Comparison of ENCODE assay signal across 35 mouse cellular contexts in genomic region chr12:70164741-70165140, GRCm38 (mm10). TPM values are rescaled to one million over a fixed set of nuclear protein-coding genes. Genes with fewer than 3 reads are reported as not detected.
"Had no signal": no experiment of that assay in that cellular context is flagged by ENCODE, and none has a peak within 500 bp of the region (broad histone marks: within the 10 kb centered on the region; RNA-seq: fewer than 3 reads in every experiment).

No protein-coding gene starts in this region.

- H3K4me3 ChIP-seq: embryonic facial prominence, embryonic 10.5 days; embryonic facial prominence, embryonic 12.5 days; embryonic facial prominence, embryonic 13.5 days; embryonic facial prominence, embryonic 15.5 days; erythroblast, embryonic 14.5 days; forebrain, embryonic 10.5 days; forebrain, embryonic 12.5 days; forebrain, embryonic 13.5 days; forebrain, embryonic 15.5 days; gastrocnemius, adult 2 months; heart, adult 2 months had no signal

- DNase-seq: cerebellum, adult 2 months; cerebellum, adult 8-10 months; cerebellum, adult 9-10 months; cerebellum, adult 9-11 months; cerebellum, postnatal 10 days; cerebellum, postnatal 14 days; cerebellum, postnatal 25 days; cerebellum, postnatal 36 days; embryo, embryonic 11 days; forebrain, postnatal 0 days; gastrocnemius, adult 2 months; gastrocnemius, postnatal 10 days; gastrocnemius, postnatal 14 days; gastrocnemius, postnatal 25 days; gastrocnemius, postnatal 36 days; heart, adult 18-20 months; heart, adult 2 months had no signal

- H3K4me2 ChIP-seq: embryonic facial prominence, embryonic 12.5 days; embryonic facial prominence, embryonic 13.5 days; embryonic facial prominence, embryonic 15.5 days; forebrain, embryonic 12.5 days; forebrain, embryonic 13.5 days; forebrain, embryonic 15.5 days had no signal

- H3K36me3 ChIP-seq: embryonic facial prominence, embryonic 10.5 days; embryonic facial prominence, embryonic 12.5 days; embryonic facial prominence, embryonic 13.5 days; embryonic facial prominence, embryonic 15.5 days; forebrain, embryonic 10.5 days; forebrain, embryonic 12.5 days; forebrain, embryonic 15.5 days had no signal

- H3K27me3 ChIP-seq: embryonic facial prominence, embryonic 12.5 days; embryonic facial prominence, embryonic 13.5 days; embryonic facial prominence, embryonic 15.5 days; forebrain, embryonic 12.5 days; forebrain, embryonic 13.5 days; forebrain, embryonic 15.5 days had no signal

- H3K9ac ChIP-seq: embryonic facial prominence, embryonic 12.5 days; embryonic facial prominence, embryonic 13.5 days; embryonic facial prominence, embryonic 15.5 days; forebrain, embryonic 12.5 days; forebrain, embryonic 13.5 days; forebrain, embryonic 15.5 days; forebrain, postnatal 0 days had no signal

- H3K4me1 ChIP-seq: embryonic facial prominence, embryonic 12.5 days; embryonic facial prominence, embryonic 15.5 days; forebrain, embryonic 10.5 days; forebrain, embryonic 12.5 days; forebrain, embryonic 13.5 days; forebrain, embryonic 15.5 days had no signal

- ATAC-seq: forebrain, embryonic 13.5 days; forebrain, embryonic 14.5 days; forebrain, embryonic 15.5 days; forebrain, embryonic 16.5 days; forebrain, postnatal 0 days had no signal

- H3K27ac ChIP-seq: embryonic facial prominence, embryonic 10.5 days; embryonic facial prominence, embryonic 12.5 days; embryonic facial prominence, embryonic 13.5 days; embryonic facial prominence, embryonic 15.5 days; forebrain, embryonic 10.5 days; forebrain, embryonic 12.5 days; forebrain, embryonic 13.5 days; forebrain, embryonic 15.5 days; gastrocnemius, adult 2 months; heart, adult 2 months had no signal

- H3K9me3 ChIP-seq: embryonic facial prominence, embryonic 10.5 days; embryonic facial prominence, embryonic 12.5 days; embryonic facial prominence, embryonic 13.5 days; embryonic facial prominence, embryonic 15.5 days; forebrain, embryonic 10.5 days; forebrain, embryonic 12.5 days; forebrain, embryonic 13.5 days; forebrain, embryonic 15.5 days had no signal

RNA-seq across cellular contexts. Expression of gene Abhd12b, which starts 10.8 kb away (rescaled TPM):
- total RNA-seq: common myeloid progenitor, adult 5-6 weeks; forebrain, postnatal 0 days; gastrocnemius, adult 18-20 months; gastrocnemius, adult 2 months; gastrocnemius, adult 8-10 months; gastrocnemius, postnatal 10 days; gastrocnemius, postnatal 14 days; gastrocnemius, postnatal 25 days; gastrocnemius, postnatal 36 days; gastrocnemius, postnatal 4 days; granulocyte monocyte progenitor cell, adult 5-6 weeks; heart, adult 18-20 months; heart, adult 2 months had no signal
- polyA plus RNA-seq: cerebellum, adult 2 months; embryonic facial prominence, embryonic 10.5 days; embryonic facial prominence, embryonic 11.5 days; erythroblast, embryonic 14.5 days; forebrain, embryonic 10.5 days; forebrain, embryonic 11.5 days; forebrain, embryonic 12.5 days; forebrain, embryonic 13.5 days; forebrain, embryonic 14.5 days; forebrain, embryonic 15.5 days; forebrain, embryonic 16.5 days; heart, adult 2 months had no signal
